Mouse (Mus musculus) lung, postnatal 0 days (tissue): ENCODE measurements around the gene Rabep2. TPM values are rescaled to one million over a fixed set of nuclear protein-coding genes. Genes with fewer than 3 reads are reported as not detected.

Experiments
- ATAC-seq: fragments of 200-750 bp; cut with Nextera tagmentation; 2 replicates; pipeline ENCODE4 v1.8.0; 2017; ENCODE audit warnings: moderate library complexity
- DNase-seq: peaks from one replicate; pipeline ENCODE4 v3.0.0-alpha.2; 2016; ENCODE audit warnings: low spot score
- H3K27ac ChIP-seq: fragments of 300-500 bp; sonication (generic); 2 replicates; pipeline ENCODE4 v1.5.1; 2014; ENCODE audit warnings: antibody characterized with exemption, mild to moderate bottlenecking, low read length, mixed read lengths
- H3K27me3 ChIP-seq: fragments of 300-500 bp; sonication (generic); replicated peaks from 2 replicates; pipeline ENCODE4 v1.6.1; 2014; ENCODE audit warnings: low read length, mixed read lengths; ENCODE audit not compliant: insufficient read depth
- H3K36me3 ChIP-seq: fragments of 300-500 bp; sonication (generic); 2 replicates; pipeline ENCODE4 v1.6.1; 2014; ENCODE audit warnings: low read length, mixed read lengths; ENCODE audit not compliant: insufficient read depth
- H3K4me1 ChIP-seq: fragments of 300-500 bp; sonication (generic); 2 replicates; pipeline ENCODE4 v1.6.1; 2014; ENCODE audit warnings: antibody characterized with exemption, low read depth, low read length, mixed read lengths; ENCODE audit not compliant: insufficient read depth
- H3K4me2 ChIP-seq: fragments of 300-500 bp; sonication (generic); replicated peaks from 2 replicates; pipeline ENCODE4 v1.6.1; 2014; ENCODE audit warnings: low read depth, mild to moderate bottlenecking, low read length, moderate library complexity, mixed read lengths
- H3K4me3 ChIP-seq: fragments of 300-500 bp; sonication (generic); 2 replicates; pipeline ENCODE4 v1.5.1; 2014; ENCODE audit warnings: low read depth, low read length
- H3K9ac ChIP-seq: fragments of 300-500 bp; sonication (generic); replicated peaks from 2 replicates; pipeline ENCODE4 v1.6.1; 2014; ENCODE audit warnings: low read depth, mild to moderate bottlenecking
- H3K9me3 ChIP-seq: fragments of 300-500 bp; sonication (generic); 2 replicates; pipeline ENCODE4 v1.6.1; 2016; ENCODE audit warnings: low read length, mixed read lengths
- CTCF ChIP-seq: IDR thresholded peaks from 2 replicates; pipeline ENCODE4 v1.5.1; 2016; ENCODE audit warnings: antibody characterized with exemption, mild to moderate bottlenecking
- EP300 ChIP-seq: IDR thresholded peaks from 2 replicates; pipeline ENCODE4 v1.6.1; 2016; ENCODE audit warnings: antibody characterized with exemption, mild to moderate bottlenecking, control low read depth
- WGBS: fragments of 180-500 bp; shearing (Covaris S2); extraction: QIAGEN DNeasy Blood & Tissue Kit; methylation state at CpG from one replicate; pipeline ENCODE4 v1.1.7; 2014; 5-methylcytosine and 5-hydroxymethylcytosine counted together
- polyA plus RNA-seq: library from polyadenylated mRNA; unstranded; fragments of >200 nt; fragmentation: Nextera tagmentation; extraction: Ambion mirVana; gene quantifications from 2 replicates; pipeline ENCODE4 v1.2.1, GENCODE M21; 2015

Gene Rabep2
- polyA plus RNA-seq, 1 experiment from 2014 or later: 28.3 TPM

DNA sequence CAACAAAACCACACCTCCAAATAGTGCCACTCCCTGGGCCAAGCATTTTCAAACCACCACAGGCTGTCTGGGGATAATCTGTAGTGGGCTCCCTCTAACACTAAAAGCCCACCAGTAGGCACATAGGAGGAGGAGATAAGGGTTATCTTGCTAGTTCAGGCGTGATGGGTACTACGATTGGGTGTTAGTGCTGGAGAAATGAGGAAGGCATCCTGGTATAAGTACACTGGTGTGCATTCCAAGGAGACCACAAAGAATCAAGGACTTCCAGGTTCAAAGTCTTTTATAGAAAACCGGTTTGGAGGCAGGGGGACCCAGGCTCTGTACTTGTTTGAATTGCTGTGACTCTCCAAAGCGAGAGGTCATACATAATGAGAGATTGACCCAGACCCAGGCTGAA, 405 bp upstream of the Rabep2 start:
- ATAC-seq (peak; percentile 53), DNase-seq (peak; percentile 81)
- peaks cover 6% of the 10 kb centered on the region; the same call in 1 of the 2 replicates for H3K4me1 ChIP-seq
- peaks cover 5% of the 10 kb centered on the region; the same call in 1 of the 2 replicates for H3K36me3 ChIP-seq
- TF ChIP-seq CTCF (no peak), EP300 (0 out of 2 replicates have a peak, but pooled peaks have one; percentile 8)
- H3K4me2 ChIP-seq: peak overlapping the region; percentile 83
- peak overlapping the region; percentile 69 for H3K4me3 ChIP-seq
- H3K27me3 ChIP-seq: no peaks in the 10 kb centered on the region
- no peaks in the 10 kb centered on the region for H3K9me3 ChIP-seq
- H3K27ac ChIP-seq: peak overlapping the region; percentile 96
- 12% methylated on average over 4 of the region's 4 CpGs for WGBS
- H3K9ac ChIP-seq: peak overlapping the region; percentile 75; the same call in 1 of the 2 replicates

DNA sequence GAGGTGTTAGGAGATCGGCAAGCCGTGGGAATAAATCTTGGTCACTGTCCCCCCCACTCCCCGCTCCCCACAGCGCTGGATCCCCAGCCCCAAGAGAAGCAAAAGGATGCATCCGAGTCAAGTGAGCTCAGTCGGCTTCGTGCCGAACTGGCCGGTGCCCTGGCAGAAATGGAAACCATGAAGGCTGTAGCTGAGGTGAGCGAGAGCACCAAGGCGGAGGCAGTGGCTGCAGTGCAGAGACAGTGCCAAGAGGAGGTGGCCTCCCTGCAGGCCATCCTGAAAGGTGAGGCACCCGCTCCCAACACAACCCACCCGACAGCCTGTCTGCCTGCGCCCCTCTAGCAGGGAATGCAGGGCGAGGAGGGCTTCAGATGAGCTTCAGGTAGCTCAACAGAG, 942 bp downstream of the Rabep2 start:
- TF ChIP-seq EP300 (no peak), CTCF (no peak)
- Histone ChIP-seq H3K27ac (no peak overlapping the region), H3K27me3 (no peaks in the 10 kb centered on the region), H3K9me3 (no peaks in the 10 kb centered on the region), H3K9ac (peak overlapping the region; percentile 75; the same call in 1 of the 2 replicates), H3K4me1 (peaks cover 6% of the 10 kb centered on the region; the same call in 1 of the 2 replicates), H3K4me3 (peak overlapping the region; percentile 69), H3K36me3 (peaks cover 7% of the 10 kb centered on the region; the same call in 1 of the 2 replicates), H3K4me2 (peak overlapping the region; percentile 83)
- no peak for DNase-seq
- 29% methylated on average over 15 of the region's 15 CpGs for WGBS
- ATAC-seq: no peak

DNA sequence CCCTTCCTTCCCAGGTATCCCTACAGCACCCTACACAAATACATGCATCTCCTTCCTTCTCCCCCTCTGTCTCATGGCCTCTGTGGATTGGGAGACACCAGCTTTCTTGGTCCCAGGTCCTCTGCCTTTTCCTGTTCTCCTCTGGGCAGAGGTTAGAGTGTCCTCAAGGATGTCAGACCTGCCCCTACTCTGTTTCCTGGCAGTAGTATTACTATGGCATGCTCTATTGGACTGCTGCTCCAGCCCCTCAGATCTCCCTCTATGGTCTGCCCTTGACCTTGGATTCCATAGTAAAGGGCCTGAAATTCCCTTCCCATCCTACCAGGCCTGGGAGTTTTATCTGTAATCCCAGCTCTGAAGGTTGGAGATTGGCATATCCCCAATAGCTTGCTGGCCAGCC, 1.6 kb downstream of the Rabep2 start:
- no peak for TF ChIP-seq CTCF
- no peak for TF ChIP-seq EP300
- H3K27me3 ChIP-seq: no peaks in the 10 kb centered on the region
- H3K27ac ChIP-seq: no peak overlapping the region
- no peak overlapping the region for H3K9ac ChIP-seq
- H3K4me2 ChIP-seq: no peak overlapping the region
- H3K4me1 ChIP-seq: peaks cover 6% of the 10 kb centered on the region; the same call in 1 of the 2 replicates
- peaks cover 13% of the 10 kb centered on the region; the same call in 1 of the 2 replicates for H3K36me3 ChIP-seq
- no peak overlapping the region for H3K4me3 ChIP-seq
- H3K9me3 ChIP-seq: no peaks in the 10 kb centered on the region
- ATAC-seq: no peak
- DNase-seq: no peak

DNA sequence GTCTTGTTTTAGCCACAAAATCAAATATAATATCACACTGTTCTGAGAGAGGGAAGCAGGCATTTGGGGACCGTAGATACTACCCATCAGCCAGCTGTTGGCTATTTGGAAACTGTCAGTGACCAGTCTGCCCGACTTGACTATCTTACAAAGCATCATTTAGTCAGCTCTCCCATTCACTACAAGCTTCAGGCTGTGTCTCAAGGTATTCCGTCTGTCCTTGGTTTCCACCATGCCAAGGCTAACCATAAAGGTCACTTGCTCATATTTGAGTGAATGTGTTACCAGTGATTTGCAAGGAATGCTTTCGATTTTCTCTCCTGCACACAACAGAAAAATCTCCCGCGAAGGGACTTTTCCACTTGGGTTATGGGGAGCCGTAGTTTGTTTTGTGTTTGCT, 6.2 kb downstream of the Rabep2 start:
- Histone ChIP-seq H3K4me1 (peaks cover 2% of the 10 kb centered on the region; the same call in 1 of the 2 replicates), H3K27me3 (no peaks in the 10 kb centered on the region), H3K9ac (no peak overlapping the region), H3K27ac (no peak overlapping the region), H3K36me3 (peaks cover 29% of the 10 kb centered on the region), H3K4me2 (no peak overlapping the region), H3K4me3 (no peak overlapping the region), H3K9me3 (no peaks in the 10 kb centered on the region)
- ATAC-seq: no peak
- no peak for DNase-seq
- TF ChIP-seq CTCF: no peak
- TF ChIP-seq EP300: no peak
- WGBS: 87% methylated on average over 7 of the region's 7 CpGs

DNA sequence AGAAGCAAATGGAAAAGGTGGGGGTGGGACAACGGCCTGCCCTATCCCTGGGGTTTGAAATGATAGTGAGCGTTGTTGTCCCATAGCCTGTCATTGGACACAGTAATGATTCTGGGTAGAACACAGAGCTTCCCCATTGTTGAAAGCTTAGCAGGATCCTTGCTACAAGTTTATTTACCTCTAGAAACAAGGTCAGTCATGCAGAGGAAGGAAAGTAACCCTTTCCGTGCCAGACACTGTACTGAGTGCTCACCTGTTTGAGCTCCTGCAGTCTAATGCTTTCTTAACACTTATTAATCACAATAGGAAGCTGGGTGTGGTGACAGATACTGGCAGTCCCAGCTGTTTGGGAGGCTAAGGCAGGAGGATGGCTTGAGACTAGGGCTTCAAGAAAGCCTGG, 7.2 kb downstream of the Rabep2 start:
- no peak for ATAC-seq
- Histone ChIP-seq H3K36me3 (peaks cover 29% of the 10 kb centered on the region), H3K9me3 (no peaks in the 10 kb centered on the region), H3K4me1 (no peaks in the 10 kb centered on the region), H3K4me3 (no peak overlapping the region), H3K27ac (no peak overlapping the region), H3K27me3 (no peaks in the 10 kb centered on the region), H3K4me2 (no peak overlapping the region), H3K9ac (no peak overlapping the region)
- WGBS: 86% methylated on average over 3 of the region's 3 CpGs
- no peak for DNase-seq
- TF ChIP-seq EP300: no peak
- no peak for TF ChIP-seq CTCF

DNA sequence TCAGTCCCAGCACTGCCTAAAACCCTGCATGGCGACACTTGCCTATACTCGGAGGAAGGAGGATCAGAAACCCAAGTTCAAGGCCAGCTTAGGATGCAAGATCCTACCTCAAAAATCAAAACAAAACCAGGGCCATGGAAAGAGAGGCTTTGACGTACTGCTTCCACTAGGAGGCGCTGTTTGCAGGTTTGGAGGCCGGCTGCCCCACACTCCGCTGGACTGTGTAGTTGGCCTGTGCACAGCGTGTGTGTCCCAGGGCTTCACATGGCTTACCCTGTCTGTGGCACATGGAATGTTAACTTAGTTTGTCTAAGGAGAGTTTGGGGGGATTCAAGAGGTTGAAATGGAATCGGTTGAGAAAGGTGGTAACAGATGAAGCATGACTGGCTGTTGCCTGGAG, 8.3 kb downstream of the Rabep2 start:
- peak; percentile 74 for DNase-seq
- Histone ChIP-seq H3K4me2 (no peak overlapping the region), H3K4me3 (no peak overlapping the region), H3K9me3 (no peaks in the 10 kb centered on the region), H3K27ac (no peak overlapping the region), H3K4me1 (no peaks in the 10 kb centered on the region), H3K36me3 (peaks cover 23% of the 10 kb centered on the region; the same call in 1 of the 2 replicates), H3K27me3 (no peaks in the 10 kb centered on the region), H3K9ac (no peak overlapping the region)
- 17% methylated on average over 8 of the region's 8 CpGs for WGBS
- TF ChIP-seq CTCF (peak; percentile 94), EP300 (no peak)
- ATAC-seq: peak; percentile 70

DNA sequence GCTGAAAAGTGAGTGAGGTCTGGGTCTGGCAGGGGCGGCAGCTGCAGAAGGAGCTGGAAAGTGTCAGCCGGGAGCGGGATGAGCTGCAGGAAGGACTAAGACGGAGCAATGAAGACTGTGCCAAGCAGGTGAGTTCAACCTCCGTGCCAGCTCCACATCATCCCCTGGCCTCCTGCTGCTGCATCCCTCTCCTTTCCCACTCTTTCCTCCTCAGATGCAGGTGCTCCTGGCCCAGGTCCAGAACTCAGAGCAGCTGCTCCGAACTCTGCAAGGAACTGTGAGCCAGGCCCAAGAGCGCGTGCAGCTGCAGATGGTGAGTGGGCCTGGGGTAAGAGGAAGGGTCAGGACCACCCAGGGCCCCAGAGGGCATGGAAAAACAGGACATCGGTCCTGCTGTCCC, 11.6 kb downstream of the Rabep2 start:
- no peaks in the 10 kb centered on the region for H3K27me3 ChIP-seq
- H3K4me1 ChIP-seq: no peaks in the 10 kb centered on the region
- no peaks in the 10 kb centered on the region for H3K9me3 ChIP-seq
- peaks cover 23% of the 10 kb centered on the region; the same call in 1 of the 2 replicates for H3K36me3 ChIP-seq
- no peak for TF ChIP-seq EP300
- TF ChIP-seq CTCF: no peak
- no peak overlapping the region for H3K27ac ChIP-seq
- H3K4me2 ChIP-seq: no peak overlapping the region
- ATAC-seq: no peak
- DNase-seq: no peak
- no peak overlapping the region for H3K9ac ChIP-seq
- no peak overlapping the region for H3K4me3 ChIP-seq
- 78% methylated on average over 9 of the region's 9 CpGs for WGBS
